Mouse (Mus musculus) E14TG2a.4 (cell line): ENCODE measurements at regions not wholly inside any gene's neighbourhood (a gene's known extent, or its start where the extent isn't known, plus 50 kb on each side); places are given as distances from the start of the nearest gene placed in this dataset.

Experiments used
- CTCF ChIP-seq: conservative IDR thresholded peaks from 2 replicates; pipeline ENCODE4 v1.5.1; 2014; ENCODE audit warnings: low read length
- NANOG ChIP-seq: IDR thresholded peaks from 2 replicates; pipeline ENCODE4 v1.6.1; 2014; ENCODE audit warnings: borderline replicate concordance, low read length, mixed read lengths

DNA sequence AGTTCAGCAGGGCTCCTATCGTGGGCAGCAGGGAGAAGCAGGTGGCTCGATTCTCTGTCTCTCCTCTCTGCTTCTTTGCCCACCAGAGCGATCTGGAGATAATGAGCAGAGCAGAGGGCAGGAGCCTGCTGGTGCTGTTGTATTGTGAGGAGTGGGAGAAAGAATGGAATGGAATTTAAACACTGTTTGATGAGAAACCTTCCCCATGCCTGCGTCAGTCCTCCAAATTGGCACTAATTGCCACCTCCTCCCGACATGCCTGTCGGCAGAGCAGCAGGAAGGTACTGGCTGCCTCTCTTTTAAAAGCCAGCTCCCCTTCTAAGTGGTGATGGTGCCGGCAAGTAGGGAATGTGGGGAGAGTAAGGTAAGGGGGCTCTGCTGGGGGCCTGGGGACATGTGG is 139.2 kb upstream of the Podxl start:
- no peak for TF ChIP-seq CTCF
- no peak for TF ChIP-seq NANOG
